Mouse (Mus musculus): Measurements from ENCODE around the gene Gm28372.

Gm28372 gene

GRCm38 (mm10) chr2:130451086-130451726 is 46.2 kb downstream of the Gm28372 start:
- no peak for DNase-seq

GRCm38 (mm10) chr2:130451727-130452090 is 46.7 kb downstream of the Gm28372 start:
- DNase-seq, result peak in 1 of 2 experiments; percentile 28

GRCm38 (mm10) chr2:130452266-130452665 is 47.2 kb downstream of the Gm28372 start:
- no peak for DNase-seq

GRCm38 (mm10) chr2:130453421-130453820 is 48.4 kb downstream of the Gm28372 start:
- peak in 1 of 2 experiments; percentile 31 for DNase-seq

GRCm38 (mm10) chr2:130454748-130455370 is 49.8 kb downstream of the Gm28372 start:
- DNase-seq, result peak; percentile 73 to 79

All from cerebellum, postnatal 25 days (tissue).